32 mouse cellular contexts compared by ENCODE assay signal in genomic region chr3:101953506-101953905, GRCm38 (mm10). TPM values are rescaled to one million over a fixed set of nuclear protein-coding genes. Genes with fewer than 3 reads are reported as not detected.
DNase-seq lines count a peak whose midpoint lies in the region; ATAC-seq and TF ChIP-seq lines count a peak whose summit lies in the region.
"Had no signal": no experiment of that assay in that cellular context is flagged by ENCODE, and none has a peak within 500 bp of the region (broad histone marks: within the 10 kb centered on the region; RNA-seq: fewer than 3 reads in every experiment).

No protein-coding gene starts in this region.

- no peak for TF ChIP-seq POLR2A in liver, adult 2 months (IDR thresholded peaks at IDR 0.05; ENCODE audit: extremely low read depth, insufficient read depth, low read length)

- TF ChIP-seq CTCF in hindbrain, postnatal 0 days (IDR thresholded peaks at IDR 0.05; ENCODE audit: low read depth) = no peak
- no peak for TF ChIP-seq CTCF in liver, adult 2 months (IDR thresholded peaks at IDR 0.05; ENCODE audit: low read depth, low read length)
- TF ChIP-seq CTCF in intestine, postnatal 0 days (IDR thresholded peaks at IDR 0.05; ENCODE audit: low read depth) = no peak

- H3K4me2 ChIP-seq in hindbrain, postnatal 0 days (ENCODE audit: low read depth, low read length) = no peak overlapping the region
- H3K4me2 ChIP-seq in hindbrain, embryonic 11.5 days (replicated peaks; ENCODE audit: low read depth, low read length) = no peak overlapping the region
- no peak overlapping the region for H3K4me2 ChIP-seq in intestine, postnatal 0 days (replicated peaks; ENCODE audit: low read depth)
- H3K4me2 ChIP-seq: embryonic facial prominence, embryonic 13.5 days; heart, embryonic 12.5 days; hindbrain, embryonic 14.5 days; midbrain, embryonic 13.5 days; stomach, embryonic 15.5 days had no signal

- peak; percentile 8 to 13 for DNase-seq in cerebellum, adult 18-20 months
- DNase-seq in cerebellum, adult 11-12 months = no peak
- DNase-seq in hindbrain, postnatal 0 days (ENCODE audit: low spot score) = peak; percentile 26
- no peak for DNase-seq in hindbrain, embryonic 11.5 days (ENCODE audit: low spot score)
- DNase-seq in liver, adult 2 months (ENCODE audit: extremely low read depth, low read depth, low spot score) = peak; percentile 97
- no peak for DNase-seq in liver
- peak; percentile 11 to 17 for DNase-seq in cerebellum, postnatal 36 days
- DNase-seq: B cell, adult 2 months; heart, adult 2 months; heart, postnatal 4 days; kidney, adult 18-20 months; lung, adult 2 months; lung, postnatal 10 days; right cerebral cortex, postnatal 25 days had no signal

- WGBS in hindbrain, postnatal 0 days = 39% methylated on average over 7 of the region's 7 CpGs
- WGBS in hindbrain, embryonic 11.5 days = 76% methylated on average over 7 of the region's 7 CpGs
- 23% methylated on average over 7 of the region's 7 CpGs for WGBS in liver, adult 2 months
- 71% methylated on average over 7 of the region's 7 CpGs for WGBS in intestine, postnatal 0 days

- no peak overlapping the region for H3K9ac ChIP-seq in hindbrain, postnatal 0 days (replicated peaks; ENCODE audit: low read length)
- no peak overlapping the region for H3K9ac ChIP-seq in hindbrain, embryonic 11.5 days (ENCODE audit: low read depth, low read length)
- H3K9ac ChIP-seq in liver, adult 2 months (ENCODE audit: low read depth, low read length) = no peak overlapping the region
- H3K9ac ChIP-seq in intestine, postnatal 0 days (ENCODE audit: low read depth, low read length) = no peak overlapping the region
- H3K9ac ChIP-seq: embryonic facial prominence, embryonic 13.5 days; heart, embryonic 12.5 days; hindbrain, embryonic 14.5 days; liver, embryonic 14.5 days; midbrain, embryonic 13.5 days; stomach, embryonic 15.5 days had no signal

- no peak overlapping the region for H3K4me3 ChIP-seq in hindbrain, postnatal 0 days (ENCODE audit: low read length)
- H3K4me3 ChIP-seq in hindbrain, embryonic 11.5 days (ENCODE audit: low read depth, low read length) = no peak overlapping the region
- H3K4me3 ChIP-seq in liver, adult 2 months (ENCODE audit: insufficient read depth, low read depth, low read length) = no peak overlapping the region
- no peak overlapping the region for H3K4me3 ChIP-seq in intestine, postnatal 0 days (ENCODE audit: low read depth, low read length)
- H3K4me3 ChIP-seq: embryonic facial prominence, embryonic 13.5 days; heart, adult 2 months; heart, embryonic 12.5 days; layer of hippocampus, adult 2 months; left cerebral cortex, adult 2 months; midbrain, embryonic 13.5 days; stomach, embryonic 15.5 days had no signal

- no peaks in the 10 kb centered on the region for H3K9me3 ChIP-seq in hindbrain, postnatal 0 days (ENCODE audit: low read length)
- no peaks in the 10 kb centered on the region for H3K9me3 ChIP-seq in hindbrain, embryonic 11.5 days (ENCODE audit: control insufficient read depth, low read length)
- no peaks in the 10 kb centered on the region for H3K9me3 ChIP-seq in intestine, postnatal 0 days (ENCODE audit: control insufficient read depth)
- H3K9me3 ChIP-seq: embryonic facial prominence, embryonic 13.5 days; heart, embryonic 12.5 days; midbrain, embryonic 13.5 days; stomach, embryonic 15.5 days had no signal

- H3K36me3 ChIP-seq in hindbrain, postnatal 0 days (ENCODE audit: insufficient read depth, low read length) = no peaks in the 10 kb centered on the region
- no peaks in the 10 kb centered on the region for H3K36me3 ChIP-seq in hindbrain, embryonic 11.5 days (ENCODE audit: control insufficient read depth, insufficient read depth, low read length)
- no peaks in the 10 kb centered on the region for H3K36me3 ChIP-seq in liver, adult 2 months (ENCODE audit: control insufficient read depth, insufficient read depth, low read length)
- H3K36me3 ChIP-seq in intestine, postnatal 0 days (ENCODE audit: control insufficient read depth, insufficient read depth) = no peaks in the 10 kb centered on the region
- H3K36me3 ChIP-seq: embryonic facial prominence, embryonic 13.5 days; heart, embryonic 12.5 days; midbrain, embryonic 13.5 days; stomach, embryonic 15.5 days had no signal

- H3K27ac ChIP-seq in hindbrain, postnatal 0 days = no peak overlapping the region
- H3K27ac ChIP-seq in hindbrain, embryonic 11.5 days (ENCODE audit: low read depth, low read length) = no peak overlapping the region
- H3K27ac ChIP-seq in liver, adult 2 months (replicated peaks; ENCODE audit: insufficient read depth, low read depth, low read length) = no peak overlapping the region
- no peak overlapping the region for H3K27ac ChIP-seq in intestine, postnatal 0 days (ENCODE audit: low read depth, low read length)
- H3K27ac ChIP-seq: embryonic facial prominence, embryonic 13.5 days; heart, adult 2 months; hindbrain, embryonic 14.5 days; layer of hippocampus, adult 2 months; left cerebral cortex, adult 2 months; liver, embryonic 14.5 days; macrophage; stomach, embryonic 15.5 days had no signal

- no peaks in the 10 kb centered on the region for H3K27me3 ChIP-seq in hindbrain, postnatal 0 days (ENCODE audit: insufficient read depth, low read length)
- no peaks in the 10 kb centered on the region; the same call in 1 of the 2 replicates for H3K27me3 ChIP-seq in hindbrain, embryonic 11.5 days (ENCODE audit: control insufficient read depth, insufficient read depth, low read length)
- H3K27me3 ChIP-seq in liver, adult 2 months (ENCODE audit: control insufficient read depth, insufficient read depth, low read length) = no peaks in the 10 kb centered on the region
- no peaks in the 10 kb centered on the region for H3K27me3 ChIP-seq in intestine, postnatal 0 days (replicated peaks; ENCODE audit: control insufficient read depth, insufficient read depth, low read length)
- H3K27me3 ChIP-seq: embryonic facial prominence, embryonic 13.5 days; midbrain, embryonic 13.5 days; stomach, embryonic 15.5 days had no signal

- no peaks in the 10 kb centered on the region for H3K4me1 ChIP-seq in hindbrain, postnatal 0 days (ENCODE audit: insufficient read depth, low read length)
- H3K4me1 ChIP-seq in hindbrain, embryonic 11.5 days (replicated peaks; ENCODE audit: control insufficient read depth, insufficient read depth, low read length) = no peaks in the 10 kb centered on the region
- H3K4me1 ChIP-seq in liver, adult 2 months (ENCODE audit: control insufficient read depth, insufficient read depth, low read length) = peaks cover 9% of the 10 kb centered on the region
- no peaks in the 10 kb centered on the region for H3K4me1 ChIP-seq in intestine, postnatal 0 days (replicated peaks; ENCODE audit: control insufficient read depth, insufficient read depth, low read length)
- H3K4me1 ChIP-seq: embryonic facial prominence, embryonic 13.5 days; stomach, embryonic 15.5 days had no signal

- no peak for ATAC-seq in hindbrain, postnatal 0 days
- ATAC-seq in hindbrain, embryonic 11.5 days (ENCODE audit: low FRiP score) = no peak
- no peak for ATAC-seq in intestine, postnatal 0 days
- ATAC-seq: forebrain, embryonic 16.5 days; inflammation-experienced regulatory T-cells, adult 6 months; midbrain, embryonic 13.5 days had no signal

- no peaks in the 10 kb centered on the region for H3K79me2 ChIP-seq in liver, adult 2 months (ENCODE audit: control insufficient read depth, insufficient read depth, low read length)

RNA-seq across cellular contexts. Expression of gene Slc22a15, which starts 29.3 kb away (rescaled TPM):
- 11.1 and 12.5 TPM in 2 replicates for total RNA-seq in hindbrain, postnatal 0 days (2014; rRNA removed)
- 5.0 and 5.7 TPM in 2 replicates for polyA plus RNA-seq in hindbrain, postnatal 0 days (2015; fragmentation: Nextera tagmentation; extraction: Ambion mirVana)
- 8.4 and 10.1 TPM in 2 replicates for polyA plus RNA-seq in hindbrain, embryonic 11.5 days (2014; fragmentation: Nextera tagmentation; extraction: Ambion mirVana)
- total RNA-seq in liver, adult 2 months (2014; rRNA removed) = 3.5 and 3.8 TPM in 2 replicates
- polyA plus RNA-seq in liver, adult 2 months (2012; rRNA removed) = 5.8 and 10.5 TPM in 2 replicates
- polyA plus RNA-seq in intestine, postnatal 0 days (2015; fragmentation: Nextera tagmentation; extraction: Ambion mirVana) = 5.2 and 5.3 TPM in 2 replicates

RNA-seq across cellular contexts. Expression of gene Nhlh2, which starts 56.4 kb away (rescaled TPM):
- total RNA-seq in hindbrain, postnatal 0 days (2014; rRNA removed) = 30.3 and 31.9 TPM in 2 replicates
- polyA plus RNA-seq in hindbrain, postnatal 0 days (2015; fragmentation: Nextera tagmentation; extraction: Ambion mirVana) = 25.1 and 28.2 TPM in 2 replicates
- polyA plus RNA-seq in hindbrain, embryonic 11.5 days (2014; fragmentation: Nextera tagmentation; extraction: Ambion mirVana) = 173 and 196 TPM in 2 replicates
- not detected in 2 replicates for total RNA-seq in liver, adult 2 months (2014; rRNA removed)
- not detected in 2 replicates for polyA plus RNA-seq in liver, adult 2 months (2012; rRNA removed)
- not detected in 2 replicates for polyA plus RNA-seq in intestine, postnatal 0 days (2015; fragmentation: Nextera tagmentation; extraction: Ambion mirVana)
- total RNA-seq: adrenal gland, postnatal 36 days; gastrocnemius, adult 8-10 months; gastrocnemius, postnatal 4 days; heart, adult 2 months; heart, postnatal 4 days; megakaryocyte-erythroid progenitor cell, adult 5-6 weeks; neutrophil, adult 5-6 weeks had no signal
- polyA plus RNA-seq: heart, adult 2 months; heart, postnatal 0 days; inflammation-experienced regulatory T-cells, adult 6 months; liver, embryonic 14.5 days; lung, adult 2 months; macrophage had no signal

Comparison
In these comparisons a context has a peak if more than half of its experiments do, and no peak if none do; other contexts are left out.
1. DNase-seq: peak in cerebellum, adult 18-20 months (2 of 2), hindbrain, postnatal 0 days (single experiment), liver, adult 2 months (single experiment) and cerebellum, postnatal 36 days (2 of 2); none in cerebellum, adult 11-12 months (single experiment), hindbrain, embryonic 11.5 days (single experiment) and liver (single experiment).
2. RNA of gene Nhlh2, which starts 56.4 kb away (polyA plus RNA-seq): 173 to 196 TPM in hindbrain, embryonic 11.5 days and 25.1 to 28.2 TPM in hindbrain, postnatal 0 days; not detected in intestine, postnatal 0 days and not detected in liver, adult 2 months; every median in the first group is over 10 times any median in the second.